Mouse (Mus musculus) G1E (cell line): ENCODE measurements around the gene Ankrd28. TPM values are rescaled to one million over a fixed set of nuclear protein-coding genes. Genes with fewer than 3 reads are reported as not detected.

ENCODE experiments used
- ATAC-seq: 2 replicates; pipeline ENCODE4 v1.8.0; 2016; ENCODE audit warnings: mild to moderate bottlenecking; ENCODE audit not compliant: insufficient number of reproducible peaks, poor library complexity, low FRiP score, severe bottlenecking; ENCODE audit errors: extremely low read depth
- DNase-seq: peaks from one replicate; pipeline ENCODE4 v3.0.0; 2012; ENCODE audit warnings: low spot score
- H3K27me3 ChIP-seq: 2 replicates; pipeline ENCODE4 v1.6.1; 2012; ENCODE audit warnings: mild to moderate bottlenecking, low read length, inconsistent platforms; ENCODE audit not compliant: insufficient read depth
- H3K36me3 ChIP-seq: replicated peaks from 2 replicates; pipeline ENCODE3; 2012; ENCODE audit warnings: mild to moderate bottlenecking, inconsistent platforms
- H3K4me1 ChIP-seq: 2 replicates; pipeline ENCODE4 v1.6.1; 2012; ENCODE audit warnings: low read depth, low read length, inconsistent platforms, mixed read lengths; ENCODE audit not compliant: insufficient read depth
- H3K4me3 ChIP-seq: 2 replicates; pipeline ENCODE4 v1.5.1; 2012; ENCODE audit warnings: low read depth, mild to moderate bottlenecking, inconsistent platforms, low read length, moderate library complexity, mixed read lengths
- H3K9me3 ChIP-seq: replicated peaks from 2 replicates; pipeline ENCODE4 v1.6.1; 2012; ENCODE audit warnings: inconsistent platforms
- CTCF ChIP-seq: IDR thresholded peaks from 2 replicates; pipeline ENCODE4 v1.5.1; 2012; ENCODE audit warnings: low read depth, low read length, inconsistent platforms, mixed read lengths
- GATA1 ChIP-seq: IDR thresholded peaks from 2 replicates; pipeline ENCODE4 v1.6.1; 2012; ENCODE audit warnings: borderline replicate concordance, low read length, inconsistent platforms, mixed read lengths
- GATA2 ChIP-seq: IDR thresholded peaks from 2 replicates; pipeline ENCODE4 v1.6.1; 2012; ENCODE audit warnings: low read depth, low read length, inconsistent platforms, borderline replicate concordance
- POLR2AphosphoS5 ChIP-seq: IDR thresholded peaks from 2 replicates; pipeline ENCODE4 v1.6.1; 2012; ENCODE audit warnings: low read depth, low read length, inconsistent platforms; ENCODE audit not compliant: insufficient replicate concordance
- TAL1 ChIP-seq: conservative IDR thresholded peaks from 2 replicates; pipeline ENCODE4 v1.6.1; 2012; ENCODE audit warnings: low read depth, low read length, inconsistent platforms, mixed read lengths
- polyA plus RNA-seq: library from polyadenylated mRNA; stranded (reverse); fragments of >175 nt; gene quantifications from 2 replicates; pipeline ENCODE4 v1.2.3, GENCODE M21; 2012
- total RNA-seq, 2 experiments: library from RNA; stranded (forward) in 1 of 2; stranded (reverse) in 1 of 2; fragments of 200-1000 nt in 1 of 2; fragments of >200 nt in 1 of 2; fragmentation: Nextera tagmentation in 1 of 2; gene quantifications; 2 replicates each; pipeline ENCODE4 v1.2.3; 2014 to 2017

Gene Ankrd28
- total and polyA plus RNA-seq, 3 experiments: 2.6 to 69.4 (median 40.9) TPM

DNA sequence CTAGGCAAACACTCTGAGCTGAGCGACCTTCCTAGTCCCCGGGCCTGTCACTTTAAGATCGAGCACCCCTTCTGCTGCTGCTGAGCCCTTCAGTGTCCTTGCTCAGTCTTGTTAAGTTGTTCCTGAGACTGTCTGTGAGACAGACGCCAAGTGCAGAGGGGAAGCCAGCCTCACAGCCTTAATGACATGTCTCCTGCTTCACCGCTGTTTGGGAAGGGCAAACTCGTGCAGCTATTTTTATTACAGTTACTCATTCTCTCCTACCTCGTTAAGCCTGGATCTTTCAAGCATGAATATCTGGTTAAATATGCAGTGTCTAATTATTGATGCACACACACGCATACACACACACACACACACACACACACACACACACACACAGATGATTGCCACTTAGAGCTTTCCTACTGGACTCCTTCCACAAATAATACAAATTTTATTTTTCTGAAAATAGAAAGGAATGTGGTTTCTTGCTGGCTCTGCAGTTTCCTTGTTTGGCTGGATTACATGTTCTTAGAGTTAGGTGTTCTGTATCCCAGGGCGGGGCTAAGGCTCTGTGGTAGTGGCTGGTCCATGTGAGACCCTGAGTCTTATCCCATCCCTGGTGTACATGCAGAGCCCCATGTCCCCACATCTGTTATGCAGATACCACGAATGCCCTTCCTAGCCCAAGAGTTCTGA lies 170.8 kb downstream of the Ankrd28 start:
- DNase-seq (no peak), ATAC-seq (no peak)
- H3K9me3 ChIP-seq: no peaks in the 10 kb centered on the region
- no peak overlapping the region for H3K4me3 ChIP-seq
- H3K36me3 ChIP-seq: peaks cover 44% of the 10 kb centered on the region
- peaks cover 75% of the 10 kb centered on the region for H3K4me1 ChIP-seq
- TF ChIP-seq POLR2AphosphoS5 (no peak), GATA2 (no peak), CTCF (no peak), TAL1 (no peak), GATA1 (no peak)
- no peaks in the 10 kb centered on the region for H3K27me3 ChIP-seq

GRCm38 (mm10) chr14:31658126-31658680 lies 172.2 kb downstream of the Ankrd28 start:
- ATAC-seq: no peak
- H3K4me1 ChIP-seq: peaks cover 73% of the 10 kb centered on the region

DNA sequence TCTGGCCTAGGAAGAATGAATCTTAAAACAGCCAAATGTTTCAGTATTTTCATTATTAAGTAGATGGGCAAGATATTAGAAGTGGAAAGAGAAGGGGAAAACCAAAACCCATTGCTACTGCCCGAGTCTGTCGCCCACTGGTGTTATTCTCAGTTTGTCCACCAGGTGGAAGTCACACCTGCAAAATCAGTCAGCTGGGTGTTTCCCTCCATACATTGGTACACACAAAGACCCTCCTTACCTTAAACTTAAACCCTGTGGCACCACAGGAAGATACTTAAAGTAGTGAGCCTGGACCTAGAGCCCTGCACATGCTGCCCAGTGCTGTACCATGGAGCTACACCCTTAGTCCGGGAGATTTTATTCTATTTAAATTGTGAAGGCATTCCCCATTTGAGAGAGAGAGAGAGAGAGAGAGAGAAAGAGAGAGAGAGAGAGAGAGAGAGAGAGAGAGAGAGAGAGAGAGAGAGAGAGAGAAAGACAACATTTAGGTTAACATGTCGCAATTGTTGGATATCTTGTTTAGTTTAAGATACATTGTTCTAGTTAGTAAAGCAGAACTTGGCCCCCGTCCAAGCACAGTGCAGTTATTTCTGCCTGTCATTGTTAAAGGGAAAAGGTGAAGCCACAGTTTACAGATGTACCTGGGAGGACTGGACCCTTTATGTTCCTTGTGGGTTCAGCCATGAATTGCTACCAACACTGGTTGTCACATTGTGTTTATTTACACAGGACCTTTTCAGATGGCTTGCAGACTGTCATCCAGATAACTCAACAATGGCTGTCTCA lies 173.4 kb downstream of the Ankrd28 start:
- Histone ChIP-seq H3K4me3 (no peak overlapping the region), H3K36me3 (peaks cover 38% of the 10 kb centered on the region), H3K4me1 (peaks cover 73% of the 10 kb centered on the region), H3K27me3 (no peaks in the 10 kb centered on the region), H3K9me3 (peaks cover 16% of the 10 kb centered on the region)
- TF ChIP-seq TAL1 (no peak), POLR2AphosphoS5 (no peak), GATA2 (no peak), CTCF (peak; percentile 82; the same call in 1 of the 2 replicates), GATA1 (no peak)
- ATAC-seq: peak; percentile 28; the same call in 1 of the 2 replicates
- no peak for DNase-seq

More at GRCm38 (mm10) chr14:31658126-31658680, 172.2 kb downstream of the Ankrd28 start:
- TF ChIP-seq POLR2AphosphoS5: no peak
- TF ChIP-seq TAL1: no peak
- no peak for TF ChIP-seq CTCF
- no peak for TF ChIP-seq GATA2
- TF ChIP-seq GATA1: no peak
- H3K36me3 ChIP-seq: peaks cover 44% of the 10 kb centered on the region
- no peak for DNase-seq
- H3K9me3 ChIP-seq: peaks cover 8% of the 10 kb centered on the region
- H3K4me3 ChIP-seq: no peak overlapping the region
- no peaks in the 10 kb centered on the region for H3K27me3 ChIP-seq

- H3K4me1 ChIP-seq: peaks cover 74% of the 10 kb centered on the region
- DNase-seq (no peak), ATAC-seq (no peak)
Measured at GRCm38 (mm10) chr14:31656386-31656785, 174.1 kb downstream of the Ankrd28 start.

GRCm38 (mm10) chr14:31655406-31655805 lies 175.0 kb downstream of the Ankrd28 start:
- Histone ChIP-seq H3K4me3 (no peak overlapping the region), H3K27me3 (no peaks in the 10 kb centered on the region), H3K9me3 (peaks cover 19% of the 10 kb centered on the region), H3K4me1 (peaks cover 74% of the 10 kb centered on the region), H3K36me3 (peaks cover 38% of the 10 kb centered on the region)
- TF ChIP-seq GATA1 (no peak), GATA2 (no peak), TAL1 (no peak), POLR2AphosphoS5 (no peak)
- ATAC-seq: no peak
- DNase-seq: no peak

More at GRCm38 (mm10) chr14:31656386-31656785, 174.1 kb downstream of the Ankrd28 start:
- H3K4me3 ChIP-seq: no peak overlapping the region
- H3K9me3 ChIP-seq: peaks cover 16% of the 10 kb centered on the region
- no peaks in the 10 kb centered on the region for H3K27me3 ChIP-seq
- H3K36me3 ChIP-seq: peaks cover 34% of the 10 kb centered on the region
- TF ChIP-seq GATA1 (no peak), TAL1 (no peak), POLR2AphosphoS5 (no peak), GATA2 (no peak), CTCF (no peak)

DNA sequence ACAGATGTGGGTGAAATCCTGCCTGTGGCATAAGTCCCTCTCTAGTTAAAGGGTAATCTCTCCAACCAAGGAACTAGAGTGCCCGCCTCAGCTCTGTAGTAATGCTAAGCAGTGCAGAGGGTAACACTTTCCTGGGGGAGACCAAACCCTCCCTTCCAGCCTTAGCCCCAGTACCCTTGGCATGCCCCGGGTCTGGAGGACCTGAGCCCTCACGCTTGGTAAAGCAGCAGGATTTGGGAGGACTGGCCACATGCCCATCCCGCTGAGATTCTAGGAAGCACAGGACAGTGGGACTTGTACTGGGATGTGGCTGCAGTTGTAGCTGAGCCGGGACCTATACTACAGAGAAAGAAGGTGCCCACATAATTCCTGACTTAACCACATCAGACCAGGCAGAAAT lies 175.6 kb downstream of the Ankrd28 start:
- Histone ChIP-seq H3K27me3 (no peaks in the 10 kb centered on the region), H3K4me3 (no peak overlapping the region), H3K9me3 (peaks cover 20% of the 10 kb centered on the region), H3K36me3 (peaks cover 39% of the 10 kb centered on the region), H3K4me1 (peaks cover 70% of the 10 kb centered on the region)
- no peak for ATAC-seq
- no peak for TF ChIP-seq TAL1
- TF ChIP-seq GATA2: no peak
- TF ChIP-seq CTCF: no peak
- TF ChIP-seq POLR2AphosphoS5: no peak
- TF ChIP-seq GATA1: no peak
- no peak for DNase-seq
